In genomic region chr9:66513661-66514255, GRCm38 (mm10) we compare ENCODE assay signal across 8 mouse cellular contexts. TPM values are rescaled to one million over a fixed set of nuclear protein-coding genes. Genes with fewer than 3 reads are reported as not detected.
DNase-seq lines count a peak whose midpoint lies in the region; ATAC-seq and TF ChIP-seq lines count a peak whose summit lies in the region.

No protein-coding gene starts in this region.

- H3K4me2 ChIP-seq in embryonic facial prominence, embryonic 11.5 days (ENCODE audit: low read depth, low read length), result no peak overlapping the region
- H3K4me2 ChIP-seq in liver, embryonic 11.5 days, result peak overlapping the region; percentile 20; the same call in 1 of the 2 replicates
- H3K4me2 ChIP-seq in liver, postnatal 0 days (ENCODE audit: low read depth, low read length), result no peak overlapping the region
- peak overlapping the region; percentile 83 for H3K4me2 ChIP-seq in heart, embryonic 13.5 days
- H3K4me2 ChIP-seq in liver, embryonic 16.5 days (ENCODE audit: low read depth, low read length), result no peak overlapping the region

- H3K9me3 ChIP-seq in embryonic facial prominence, embryonic 11.5 days (replicated peaks; ENCODE audit: control insufficient read depth, low read length), result no peaks in the 10 kb centered on the region
- H3K9me3 ChIP-seq in embryonic facial prominence, embryonic 10.5 days, result no peaks in the 10 kb centered on the region
- H3K9me3 ChIP-seq in liver, embryonic 11.5 days (ENCODE audit: control insufficient read depth, low read length), result no peaks in the 10 kb centered on the region
- H3K9me3 ChIP-seq in liver, postnatal 0 days (ENCODE audit: low read length), result no peaks in the 10 kb centered on the region
- no peaks in the 10 kb centered on the region for H3K9me3 ChIP-seq in heart, embryonic 13.5 days
- H3K9me3 ChIP-seq in liver, embryonic 16.5 days (replicated peaks; ENCODE audit: control insufficient read depth, low read length), result no peaks in the 10 kb centered on the region

- 86% methylated on average over 4 of the region's 4 CpGs for WGBS in embryonic facial prominence, embryonic 11.5 days
- WGBS in embryonic facial prominence, embryonic 10.5 days, result 91% methylated on average over 4 of the region's 4 CpGs
- 81% methylated on average over 4 of the region's 4 CpGs for WGBS in liver, embryonic 11.5 days
- 85% methylated on average over 4 of the region's 4 CpGs for WGBS in liver, postnatal 0 days (ENCODE audit: insufficient replicate concordance)
- 61% methylated on average over 4 of the region's 4 CpGs for WGBS in heart, embryonic 13.5 days
- 77% methylated on average over 4 of the region's 4 CpGs for WGBS in liver, embryonic 16.5 days (ENCODE audit: insufficient replicate concordance)

- no peak for TF ChIP-seq CTCF in liver, postnatal 0 days (IDR thresholded peaks at IDR 0.05; ENCODE audit: low read depth)

- 0 out of 2 replicates have a peak overlapping the region, but pooled peaks have one; percentile 11 for H3K9ac ChIP-seq in embryonic facial prominence, embryonic 11.5 days (replicated peaks; ENCODE audit: low read length)
- H3K9ac ChIP-seq in liver, embryonic 11.5 days (ENCODE audit: low read depth, low read length), result no peak overlapping the region
- H3K9ac ChIP-seq in liver, postnatal 0 days (replicated peaks), result no peak overlapping the region
- peak overlapping the region; percentile 87 for H3K9ac ChIP-seq in heart, embryonic 13.5 days
- no peak overlapping the region for H3K9ac ChIP-seq in liver, embryonic 16.5 days (ENCODE audit: low read depth, low read length)

- no peak for TF ChIP-seq EP300 in liver, postnatal 0 days (IDR thresholded peaks at IDR 0.05; ENCODE audit: low read depth)

- no peaks in the 10 kb centered on the region for H3K27me3 ChIP-seq in embryonic facial prominence, embryonic 11.5 days (ENCODE audit: control insufficient read depth, insufficient read depth, low read length)
- H3K27me3 ChIP-seq in embryonic facial prominence, embryonic 10.5 days (replicated peaks; ENCODE audit: low read depth, poor library complexity, severe bottlenecking), result no peaks in the 10 kb centered on the region
- no peaks in the 10 kb centered on the region for H3K27me3 ChIP-seq in liver, embryonic 11.5 days (replicated peaks; ENCODE audit: control insufficient read depth, insufficient read depth, low read length)
- H3K27me3 ChIP-seq in liver, postnatal 0 days (ENCODE audit: insufficient read depth, low read length), result no peaks in the 10 kb centered on the region
- no peaks in the 10 kb centered on the region for H3K27me3 ChIP-seq in heart, embryonic 13.5 days (replicated peaks)
- H3K27me3 ChIP-seq in liver, embryonic 16.5 days (ENCODE audit: control insufficient read depth, insufficient read depth, low read depth, low read length), result no peaks in the 10 kb centered on the region

- ATAC-seq in embryonic facial prominence, embryonic 11.5 days (replicated peaks; ENCODE audit: insufficient number of reproducible peaks, low FRiP score, low TSS enrichment, low read depth), result no peak
- ATAC-seq in liver, embryonic 11.5 days (replicated peaks; ENCODE audit: low FRiP score), result no peak
- no peak for ATAC-seq in liver, postnatal 0 days
- ATAC-seq in heart, embryonic 13.5 days (ENCODE audit: extremely low read depth, insufficient number of reproducible peaks, low FRiP score, low TSS enrichment), result no peak
- no peak for ATAC-seq in liver, embryonic 16.5 days (ENCODE audit: low read depth)
- ATAC-seq in cerebellum, adult (ENCODE audit: insufficient number of reproducible peaks, low FRiP score, low TSS enrichment), result no peak

- H3K36me3 ChIP-seq in embryonic facial prominence, embryonic 11.5 days (replicated peaks; ENCODE audit: control insufficient read depth, insufficient read depth, low read depth, low read length), result peaks cover 7% of the 10 kb centered on the region
- H3K36me3 ChIP-seq in embryonic facial prominence, embryonic 10.5 days (replicated peaks), result peaks cover 72% of the 10 kb centered on the region
- H3K36me3 ChIP-seq in liver, embryonic 11.5 days (ENCODE audit: control insufficient read depth, insufficient read depth, low read length), result peaks cover 25% of the 10 kb centered on the region; the same call in 1 of the 2 replicates
- H3K36me3 ChIP-seq in liver, postnatal 0 days (replicated peaks; ENCODE audit: insufficient read depth, low read length), result peaks cover 59% of the 10 kb centered on the region
- H3K36me3 ChIP-seq in heart, embryonic 13.5 days, result peaks cover 57% of the 10 kb centered on the region
- peaks cover 34% of the 10 kb centered on the region for H3K36me3 ChIP-seq in liver, embryonic 16.5 days (ENCODE audit: control insufficient read depth, insufficient read depth)

- no peak for DNase-seq in embryonic facial prominence, embryonic 11.5 days (ENCODE audit: low spot score)
- DNase-seq in embryonic facial prominence, embryonic 10.5 days (ENCODE audit: low spot score), result no peak
- DNase-seq in liver, embryonic 11.5 days (ENCODE audit: low spot score), result peak; percentile 28
- no peak for DNase-seq in liver, postnatal 0 days
- no peak for DNase-seq in retina, postnatal 1 day

- H3K27ac ChIP-seq in embryonic facial prominence, embryonic 11.5 days (replicated peaks; ENCODE audit: low read depth, low read length), result no peak overlapping the region; the same call in 1 of the 2 replicates
- H3K27ac ChIP-seq in embryonic facial prominence, embryonic 10.5 days (replicated peaks), result no peak overlapping the region
- no peak overlapping the region; the same call in 1 of the 2 replicates for H3K27ac ChIP-seq in liver, embryonic 11.5 days (ENCODE audit: low read depth, low read length)
- no peak overlapping the region for H3K27ac ChIP-seq in liver, postnatal 0 days (ENCODE audit: low read depth)
- peak overlapping the region; percentile 95 for H3K27ac ChIP-seq in heart, embryonic 13.5 days (replicated peaks)
- 0 out of 2 replicates have a peak overlapping the region, but pooled peaks have one; percentile 3 for H3K27ac ChIP-seq in liver, embryonic 16.5 days (ENCODE audit: low read length)

- H3K4me1 ChIP-seq in embryonic facial prominence, embryonic 11.5 days (ENCODE audit: control insufficient read depth, insufficient read depth, low read length), result no peaks in the 10 kb centered on the region
- H3K4me1 ChIP-seq in embryonic facial prominence, embryonic 10.5 days, result peaks cover 46% of the 10 kb centered on the region
- H3K4me1 ChIP-seq in liver, embryonic 11.5 days (replicated peaks; ENCODE audit: control insufficient read depth, insufficient read depth, low read length), result peaks cover 18% of the 10 kb centered on the region
- H3K4me1 ChIP-seq in liver, postnatal 0 days (ENCODE audit: insufficient read depth), result peaks cover 22% of the 10 kb centered on the region
- H3K4me1 ChIP-seq in heart, embryonic 13.5 days, result peaks cover 53% of the 10 kb centered on the region
- H3K4me1 ChIP-seq in liver, embryonic 16.5 days (ENCODE audit: control insufficient read depth, low read depth, low read length), result peaks cover 40% of the 10 kb centered on the region

- H3K4me3 ChIP-seq in embryonic facial prominence, embryonic 11.5 days (ENCODE audit: low read depth, low read length), result no peak overlapping the region
- no peak overlapping the region for H3K4me3 ChIP-seq in embryonic facial prominence, embryonic 10.5 days
- H3K4me3 ChIP-seq in liver, embryonic 11.5 days (ENCODE audit: low read depth, low read length), result no peak overlapping the region
- no peak overlapping the region for H3K4me3 ChIP-seq in liver, postnatal 0 days (ENCODE audit: low read depth, low read length)
- peak overlapping the region; percentile 60 for H3K4me3 ChIP-seq in heart, embryonic 13.5 days
- H3K4me3 ChIP-seq in liver, embryonic 16.5 days (ENCODE audit: low read depth, low read length), result no peak overlapping the region

RNA-seq across cellular contexts. Expression of gene Fbxl22, which starts 0.6 kb away (rescaled TPM):
- polyA plus RNA-seq in embryonic facial prominence, embryonic 11.5 days (2014; fragmentation: Nextera tagmentation; extraction: Ambion mirVana), result 1.6 and 1.9 TPM in 2 replicates
- 1.3 and 1.4 TPM in 2 replicates for polyA plus RNA-seq in embryonic facial prominence, embryonic 10.5 days (2016; fragmentation: Nextera tagmentation; extraction: Ambion mirVana)
- polyA plus RNA-seq in liver, embryonic 11.5 days (2014; fragmentation: Nextera tagmentation; extraction: Ambion mirVana), result 1.3 and 1.5 TPM in 2 replicates
- polyA plus RNA-seq in liver, postnatal 0 days (2015; fragmentation: Nextera tagmentation; extraction: Ambion mirVana), result 0.51 and 0.88 TPM in 2 replicates
- polyA plus RNA-seq in heart, embryonic 13.5 days (2015; fragmentation: Nextera tagmentation; extraction: Ambion mirVana), result 65.3 and 66.9 TPM in 2 replicates
- polyA plus RNA-seq in liver, embryonic 16.5 days (2015; fragmentation: Nextera tagmentation; extraction: Ambion mirVana), result 0.75 and 1.8 TPM in 2 replicates

Comparison
In these comparisons a context has a peak if more than half of its experiments do, and no peak if none do; other contexts are left out.
1. H3K27ac ChIP-seq: peak in heart, embryonic 13.5 days (single experiment) and liver, embryonic 16.5 days (single experiment); none in embryonic facial prominence, embryonic 11.5 days (single experiment), embryonic facial prominence, embryonic 10.5 days (single experiment), liver, embryonic 11.5 days (single experiment) and liver, postnatal 0 days (single experiment).
2. H3K4me2 ChIP-seq: peak in liver, embryonic 11.5 days (single experiment) and heart, embryonic 13.5 days (single experiment); none in embryonic facial prominence, embryonic 11.5 days (single experiment), liver, postnatal 0 days (single experiment) and liver, embryonic 16.5 days (single experiment).
3. H3K9ac ChIP-seq: peak in embryonic facial prominence, embryonic 11.5 days (single experiment) and heart, embryonic 13.5 days (single experiment); none in liver, embryonic 11.5 days (single experiment), liver, postnatal 0 days (single experiment) and liver, embryonic 16.5 days (single experiment).
4. RNA of gene Fbxl22, which starts 0.6 kb away (polyA plus RNA-seq): 65.3 to 66.9 TPM in heart, embryonic 13.5 days; 1.6 to 1.9 TPM in embryonic facial prominence, embryonic 11.5 days, 0.75 to 1.8 TPM in liver, embryonic 16.5 days, 1.3 to 1.4 TPM in embryonic facial prominence, embryonic 10.5 days, 1.3 to 1.5 TPM in liver, embryonic 11.5 days and 0.51 to 0.88 TPM in liver, postnatal 0 days; every median in the first group is over 10 times any median in the second.